Mouse (Mus musculus) heart, postnatal 25 days (tissue): ENCODE results near the gene Slc26a10. TPM values are rescaled to one million over a fixed set of nuclear protein-coding genes. Genes with fewer than 3 reads are reported as not detected.

Source experiments
- total RNA-seq, 2 experiments: library from RNA; stranded (reverse); gene quantifications; 2 replicates each; pipeline ENCODE4 v1.2.3; 2021

The Slc26a10 gene
- total RNA-seq, 2 experiments from 2014 or later, result 18.2 to 29.2 TPM

Other genes starting within 250 kb of the Slc26a10 start
- gene Ctdsp2, start 201.9 kb downstream of the Slc26a10 start, total RNA-seq, result 100 to 1,000 TPM; 104 to 110 TPM
- gene Avil, start 179.9 kb downstream of the Slc26a10 start, total RNA-seq, result under 1 TPM; 0.14 to 0.39 TPM
- 10 to 100 TPM; 66.1 to 67.4 TPM for gene Tsfm, start 149.8 kb downstream of the Slc26a10 start, total RNA-seq
- gene Mettl1, start 139.2 kb downstream of the Slc26a10 start, total RNA-seq, result 1 to 10 TPM; 6.1 to 6.9 TPM
- under 1 TPM in 1 of 2 experiments, not detected in 1; 0.11 TPM for gene Eef1akmt3, start 139.1 kb downstream of the Slc26a10 start, total RNA-seq
- under 1 TPM in 1 of 2 experiments, not detected in 1; 0.14 TPM for gene Cyp27b1, start 132.4 kb downstream of the Slc26a10 start, total RNA-seq
- 1 to 10 TPM; 2.3 to 2.5 TPM for gene March9, start 120.5 kb downstream of the Slc26a10 start, total RNA-seq
- 10 to 100 TPM; 76.1 to 83.3 TPM for gene Cdk4, start 117.1 kb downstream of the Slc26a10 start, total RNA-seq
- 10 to 100 TPM; 43.4 to 47.4 TPM for gene Tspan31, start 110.4 kb downstream of the Slc26a10 start, total RNA-seq
- gene Agap2, start 105.4 kb downstream of the Slc26a10 start, total RNA-seq, result 1 to 10 TPM; 5.9 to 7.3 TPM
- 10 to 100 TPM; 25.0 to 25.1 TPM for gene Os9, start 59.5 kb downstream of the Slc26a10 start, total RNA-seq
- gene B4galnt1, start 15.4 kb downstream of the Slc26a10 start, total RNA-seq, result 1 to 10 TPM; 1.5 to 1.6 TPM
- gene Arhgef25, start 9.4 kb upstream of the Slc26a10 start, total RNA-seq, result 10 to 100 TPM; 10.9 to 12.7 TPM
- 10 to 100 TPM; 26.3 to 28.6 TPM for gene Dtx3, start 15.1 kb upstream of the Slc26a10 start, total RNA-seq
- 10 to 100 TPM; 23.3 to 24.6 TPM for gene Pip4k2c, start 30.9 kb upstream of the Slc26a10 start, total RNA-seq
- gene Kif5a, start 82.7 kb upstream of the Slc26a10 start, total RNA-seq, result under 1 TPM; 0.45 to 0.49 TPM
- 100 to 1,000 TPM; 136 to 142 TPM for gene Dctn2, start 85.7 kb upstream of the Slc26a10 start, total RNA-seq
- gene Mbd6, start 108.4 kb upstream of the Slc26a10 start, total RNA-seq, result 10 to 100 TPM; 20.9 to 21.4 TPM
- 10 to 100 TPM; 37.9 to 38.9 TPM for gene Mars, start 131.1 kb upstream of the Slc26a10 start, total RNA-seq
- 1 to 10 TPM; 3.0 to 3.4 TPM for gene Arhgap9, start 141.3 kb upstream of the Slc26a10 start, total RNA-seq
- 1 to 10 TPM in 1 of 2 experiments, under 1 TPM in 1; 0.89 to 1.1 TPM for gene Gli1, start 161.3 kb upstream of the Slc26a10 start, total RNA-seq
- not detected for gene Inhbe, start 173.8 kb upstream of the Slc26a10 start, total RNA-seq
- gene Inhbc, start 189.8 kb upstream of the Slc26a10 start, total RNA-seq, result not detected
- gene R3hdm2, start 199.7 kb upstream of the Slc26a10 start, total RNA-seq, result 100 to 1,000 TPM; 145 to 159 TPM